ENCODE assay signal across 22 mouse cellular contexts in the genomic region with DNA sequence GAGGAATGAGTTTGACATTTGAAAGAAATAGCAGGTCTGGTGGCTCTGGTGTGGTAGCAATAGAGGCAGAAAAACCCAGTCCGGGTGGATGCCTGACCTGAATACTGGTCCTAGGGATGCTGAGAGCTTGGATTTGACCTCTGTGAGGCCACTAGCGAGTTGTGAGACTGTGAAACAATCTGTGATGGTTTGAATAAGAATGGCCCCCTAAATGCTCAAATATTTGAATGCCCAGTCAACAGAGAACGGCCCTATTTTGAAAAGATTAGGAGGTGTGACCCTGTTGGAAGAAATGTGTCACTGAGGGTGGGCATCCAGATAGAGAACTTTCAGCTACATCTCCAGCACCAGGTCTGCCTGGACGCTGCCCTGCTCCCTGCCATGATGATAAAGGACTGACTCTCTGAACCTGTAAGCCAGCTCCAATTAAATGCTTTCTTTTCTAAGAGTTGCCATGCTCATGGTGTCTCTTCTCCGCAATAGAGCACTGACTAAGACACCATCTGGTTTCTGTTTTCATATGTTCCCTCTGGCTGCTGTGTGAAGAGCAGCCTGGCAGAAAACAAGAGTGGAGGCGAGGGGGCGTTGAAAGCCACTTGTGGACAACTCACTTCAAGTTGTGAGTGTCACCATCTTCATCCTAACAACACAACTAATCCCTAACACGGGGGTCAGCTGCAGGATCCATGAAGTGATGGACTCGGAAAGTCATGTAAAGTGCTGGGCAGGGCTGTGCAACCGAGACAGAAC. TPM values are rescaled to one million over a fixed set of nuclear protein-coding genes. Genes with fewer than 3 reads are reported as not detected.
DNase-seq lines count a peak whose midpoint lies in the region; ATAC-seq and TF ChIP-seq lines count a peak whose summit lies in the region.
"Had no signal": no experiment of that assay in that cellular context is flagged by ENCODE, and none has a peak within 500 bp of the region (broad histone marks: within the 10 kb centered on the region; RNA-seq: fewer than 3 reads in every experiment).

No protein-coding gene starts in this region.

- DNase-seq in frontal cortex, postnatal 14 days (ENCODE audit: low spot score in 2 of 2), result no peak
- DNase-seq in left cerebral cortex, adult 2 months (ENCODE audit: extremely low spot score in 1 of 2, low spot score in 2 of 2), result peak in 1 of 2 experiments; percentile 49
- DNase-seq in left cerebral cortex, postnatal 4 days, result no peak
- DNase-seq in ES-CJ7 (ENCODE audit: low read depth, low spot score), result peak; percentile 53
- peak; percentile 51 to 52 for DNase-seq in layer of hippocampus, adult 8-10 months (ENCODE audit: low spot score in 2 of 2)
- DNase-seq in thymus, postnatal 4 days, result no peak
- DNase-seq: cerebellum, adult 8-10 months; gastrocnemius, postnatal 36 days; heart, postnatal 36 days; kidney, postnatal 36 days; lung, adult 2 months; lung, postnatal 36 days; retina, postnatal 1 day; thymus, adult 2 months had no signal

- peak; percentile 79 for ATAC-seq in frontal cortex, adult (ENCODE audit: low TSS enrichment)
- no peak for ATAC-seq in activated CD4-positive, CD25-positive, alpha-beta regulatory T cell, adult 4 months
- ATAC-seq: forebrain, embryonic 15.5 days; intestine, embryonic 15.5 days had no signal

- no peak overlapping the region for H3K4me3 ChIP-seq in left cerebral cortex, adult 2 months
- H3K4me3 ChIP-seq: erythroblast, embryonic 14.5 days; forebrain, embryonic 15.5 days; hindbrain, embryonic 15.5 days; intestine, embryonic 15.5 days; stomach, embryonic 15.5 days had no signal

- no peak for TF ChIP-seq CTCF in left cerebral cortex, adult 2 months (IDR thresholded peaks at IDR 0.05)

- intact Hi-C loops in left cerebral cortex, adult 2 months (cut with DNase I), result no loop called here
- intact Hi-C loops in left cerebral cortex, postnatal 4 days (cut with DNase I), result no loop called here

- H3K27ac ChIP-seq in left cerebral cortex, adult 2 months, result peak overlapping the region; percentile 75
- H3K27ac ChIP-seq: forebrain, embryonic 15.5 days; hindbrain, embryonic 15.5 days; intestine, embryonic 15.5 days; stomach, embryonic 15.5 days had no signal

RNA-seq across cellular contexts. Expression of gene Acss2, which starts 9.9 kb away (rescaled TPM):
- 10 to 100 TPM; 56.2 to 61.6 TPM for total RNA-seq in left cerebral cortex, adult 2 months (2021)
- 10 to 100 TPM; 26.3 to 27.6 TPM for total RNA-seq in left cerebral cortex, postnatal 4 days (2021)
- 10 to 100 TPM; 61.2 to 72.6 (median 61.8) TPM for total RNA-seq in layer of hippocampus, adult 8-10 months (2022)
- 10 to 100 TPM; 13.9 to 16.4 TPM for polyA plus RNA-seq in activated CD4-positive, CD25-positive, alpha-beta regulatory T cell, adult 4 months (2017; shearing (Covaris generic))

RNA-seq across cellular contexts. Expression of gene Ggt7, which starts 10.1 kb away (rescaled TPM):
- 100 to 1,000 TPM; 124 to 126 TPM for total RNA-seq in left cerebral cortex, adult 2 months (2021)
- total RNA-seq in left cerebral cortex, postnatal 4 days (2021), result 10 to 100 TPM; 71.6 to 78.0 TPM
- 100 to 1,000 TPM; 112 to 119 (median 115) TPM for total RNA-seq in layer of hippocampus, adult 8-10 months (2022)
- polyA plus RNA-seq in activated CD4-positive, CD25-positive, alpha-beta regulatory T cell, adult 4 months (2017; shearing (Covaris generic)), result 1 to 10 TPM; 4.6 to 8.2 TPM
- total RNA-seq: common myeloid progenitor, adult 5-6 weeks had no signal
- polyA plus RNA-seq: erythroblast, embryonic 14.5 days had no signal

RNA-seq across cellular contexts. Expression of gene Ncoa6, which starts 34.2 kb away (rescaled TPM):
- total RNA-seq in left cerebral cortex, adult 2 months (2021), result 10 to 100 TPM; 63.2 to 68.7 TPM
- 10 to 100 TPM; 99.3 to 99.9 TPM for total RNA-seq in left cerebral cortex, postnatal 4 days (2021)
- 10 to 100 TPM; 58.1 to 63.8 (median 62.3) TPM for total RNA-seq in layer of hippocampus, adult 8-10 months (2022)
- polyA plus RNA-seq in activated CD4-positive, CD25-positive, alpha-beta regulatory T cell, adult 4 months (2017; shearing (Covaris generic)), result 10 to 100 TPM; 13.0 to 13.8 TPM

Comparison
In these comparisons a context has a peak if more than half of its experiments do, and no peak if none do; other contexts are left out.
1. DNase-seq: peak in ES-CJ7 (single experiment) and layer of hippocampus, adult 8-10 months (2 of 2); none in frontal cortex, postnatal 14 days (0 of 2), left cerebral cortex, postnatal 4 days (single experiment) and thymus, postnatal 4 days (single experiment).